10 mouse cellular contexts compared by ENCODE assay signal in genomic region chr6:54485435-54485901, GRCm38 (mm10). TPM values are rescaled to one million over a fixed set of nuclear protein-coding genes. Genes with fewer than 3 reads are reported as not detected.
DNase-seq lines count a peak whose midpoint lies in the region; ATAC-seq and TF ChIP-seq lines count a peak whose summit lies in the region.
"Had no signal": no experiment of that assay in that cellular context is flagged by ENCODE, and none has a peak within 500 bp of the region (broad histone marks: within the 10 kb centered on the region; RNA-seq: fewer than 3 reads in every experiment).

No protein-coding gene starts in this region.

- no peaks in the 10 kb centered on the region for H3K9me3 ChIP-seq in heart, embryonic 11.5 days (replicated peaks; ENCODE audit: control insufficient read depth, low read length)
- H3K9me3 ChIP-seq in intestine, embryonic 15.5 days, result no peaks in the 10 kb centered on the region
- H3K9me3 ChIP-seq in neural tube, embryonic 13.5 days, result no peaks in the 10 kb centered on the region

- no peak; the same call in 1 of the 2 replicates for ATAC-seq in heart, embryonic 11.5 days (replicated peaks; ENCODE audit: insufficient number of reproducible peaks, low FRiP score, low TSS enrichment)
- ATAC-seq in intestine, embryonic 15.5 days, result peak; percentile 48
- peak; percentile 58 for ATAC-seq in neural tube, embryonic 13.5 days (ENCODE audit: low read depth)

- H3K4me3 ChIP-seq in heart, embryonic 11.5 days (ENCODE audit: low read depth, low read length), result peak overlapping the region; percentile 37
- H3K4me3 ChIP-seq in intestine, embryonic 15.5 days (replicated peaks), result peak overlapping the region; percentile 23
- H3K4me3 ChIP-seq in neural tube, embryonic 13.5 days, result peak overlapping the region; percentile 24

- no peak for TF ChIP-seq CTCF in brain, embryonic 14.5 days (IDR thresholded peaks at IDR 0.05; ENCODE audit: borderline replicate concordance, extremely low read depth, insufficient read depth, insufficient read length)

- 8% methylated on average over 25 of the region's 25 CpGs for WGBS in heart, embryonic 11.5 days (ENCODE audit: insufficient replicate concordance)
- WGBS in intestine, embryonic 15.5 days, result 4% methylated on average over 25 of the region's 25 CpGs
- 3% methylated on average over 24 of the region's 25 CpGs for WGBS in neural tube, embryonic 13.5 days

- intact Hi-C loops in heart, postnatal 10 days (cut with DNase I), result no loop called here

- H3K4me2 ChIP-seq in heart, embryonic 11.5 days, result peak overlapping the region; percentile 72
- H3K4me2 ChIP-seq in intestine, embryonic 15.5 days (replicated peaks), result peak overlapping the region; percentile 63
- peak overlapping the region; percentile 56 for H3K4me2 ChIP-seq in neural tube, embryonic 13.5 days

- no peak overlapping the region for H3K27ac ChIP-seq in heart, embryonic 11.5 days (ENCODE audit: low read depth, low read length)
- H3K27ac ChIP-seq in intestine, embryonic 15.5 days, result no peak overlapping the region
- H3K27ac ChIP-seq in neural tube, embryonic 13.5 days (replicated peaks), result no peak overlapping the region

- H3K36me3 ChIP-seq in heart, embryonic 11.5 days (ENCODE audit: control insufficient read depth, insufficient read depth, low read length), result no peaks in the 10 kb centered on the region
- no peaks in the 10 kb centered on the region for H3K36me3 ChIP-seq in intestine, embryonic 15.5 days
- 0 out of 2 replicates have a peak, but pooled peaks cover 5% of the 10 kb centered on the region for H3K36me3 ChIP-seq in neural tube, embryonic 13.5 days

- no peaks in the 10 kb centered on the region for H3K4me1 ChIP-seq in heart, embryonic 11.5 days (ENCODE audit: control insufficient read depth, insufficient read depth, low read length)
- H3K4me1 ChIP-seq in intestine, embryonic 15.5 days (replicated peaks), result peaks cover 11% of the 10 kb centered on the region; the same call in 1 of the 2 replicates
- peaks cover 14% of the 10 kb centered on the region for H3K4me1 ChIP-seq in neural tube, embryonic 13.5 days (replicated peaks)

- H3K9ac ChIP-seq in heart, embryonic 11.5 days (ENCODE audit: low read depth, low read length), result peak overlapping the region; percentile 58; the same call in 1 of the 2 replicates
- no peak overlapping the region for H3K9ac ChIP-seq in intestine, embryonic 15.5 days
- peak overlapping the region; percentile 63 for H3K9ac ChIP-seq in neural tube, embryonic 13.5 days

- no peak for TF ChIP-seq POLR2A in brain, embryonic 14.5 days (IDR thresholded peaks at IDR 0.05; ENCODE audit: borderline replicate concordance, extremely low read depth, insufficient read depth, insufficient read length, poor library complexity, severe bottlenecking)

- peaks cover 10% of the 10 kb centered on the region; the same call in 1 of the 2 replicates for H3K27me3 ChIP-seq in heart, embryonic 11.5 days (ENCODE audit: control insufficient read depth, insufficient read depth, low read length)
- H3K27me3 ChIP-seq in intestine, embryonic 15.5 days (replicated peaks), result no peaks in the 10 kb centered on the region
- H3K27me3 ChIP-seq in neural tube, embryonic 13.5 days, result peaks cover 20% of the 10 kb centered on the region; the same call in 1 of the 2 replicates

- no peak for DNase-seq in heart, postnatal 10 days
- DNase-seq in brain, embryonic 14.5 days (ENCODE audit: low read depth), result peak; percentile 28
- no peak for DNase-seq in frontal cortex, adult 2 months (ENCODE audit: extremely low spot score in 1 of 2, low spot score in 1 of 2)
- DNase-seq in left cerebral cortex, adult 9 months (ENCODE audit: low spot score in 2 of 2), result no peak
- no peak for DNase-seq in layer of hippocampus, adult 9-10 months (ENCODE audit: low spot score)

RNA-seq across cellular contexts. Expression of gene Wipf3, which starts 56.1 kb away (rescaled TPM):
- polyA plus RNA-seq in heart, embryonic 11.5 days (2014; fragmentation: Nextera tagmentation; extraction: Ambion mirVana), result 3.5 and 3.8 TPM in 2 replicates
- total RNA-seq in heart, postnatal 10 days (2021), result 10 to 100 TPM; 12.9 to 16.4 TPM
- polyA plus RNA-seq in brain, embryonic 14.5 days (2012; rRNA removed), result 6.6 and 11.1 TPM in 2 replicates
- 1.1 and 1.9 TPM in 2 replicates for polyA plus RNA-seq in intestine, embryonic 15.5 days (2015; fragmentation: Nextera tagmentation; extraction: Ambion mirVana)
- polyA plus RNA-seq in neural tube, embryonic 13.5 days (2015; fragmentation: Nextera tagmentation; extraction: Ambion mirVana), result 2.3 and 3.1 TPM in 2 replicates
- 81.9 and 82.1 TPM in 2 replicates for polyA plus RNA-seq in frontal cortex, adult 2 months (2012; rRNA removed)
- total RNA-seq: common myeloid progenitor, adult 5-6 weeks; monocyte, adult 5-6 weeks had no signal
